Mouse (Mus musculus) gastrocnemius, postnatal 10 days (tissue): Measurements from ENCODE around the gene Igf1r. TPM values are rescaled to one million over a fixed set of nuclear protein-coding genes. Genes with fewer than 3 reads are reported as not detected.
A peak's percentile ranks its signal among the peaks of the same experiment; 100 is the strongest.

ENCODE experiments used
- DNase-seq: peaks from one replicate; pipeline ENCODE4 v3.0.0; 2021; ENCODE audit warnings: mixed read lengths
- total RNA-seq, 2 experiments: library from RNA; stranded (reverse); gene quantifications; 2 replicates each; pipeline ENCODE4 v1.2.3; 2021

Igf1r gene
- total RNA-seq, 2 experiments from 2014 or later, result 16.6 to 24.7 TPM

- no peak for DNase-seq
These were observed 275.9 kb downstream of the Igf1r start for GRCm38 (mm10) chr7:68228491-68228890.

DNA sequence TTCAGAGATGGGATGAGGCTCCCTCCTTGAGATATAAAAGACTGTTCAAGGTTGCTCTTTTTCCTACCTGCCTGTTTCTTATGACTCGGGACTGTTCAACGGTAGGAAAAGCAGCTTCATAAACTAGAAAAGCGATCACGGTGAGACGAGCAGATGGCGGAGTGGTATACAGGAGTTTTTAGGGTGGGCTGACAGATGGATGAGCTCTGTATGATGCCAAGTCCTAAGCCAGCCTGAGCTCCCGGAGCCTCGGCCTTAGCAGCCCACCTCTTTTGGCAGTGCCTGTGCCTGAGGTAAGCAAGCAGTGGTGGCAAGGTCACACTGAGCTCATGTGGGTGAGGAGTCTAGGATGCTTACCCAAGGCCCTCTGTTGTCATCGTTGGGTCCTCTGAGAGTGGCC is 278.2 kb downstream of the Igf1r start:
- DNase-seq, result no peak

DNA sequence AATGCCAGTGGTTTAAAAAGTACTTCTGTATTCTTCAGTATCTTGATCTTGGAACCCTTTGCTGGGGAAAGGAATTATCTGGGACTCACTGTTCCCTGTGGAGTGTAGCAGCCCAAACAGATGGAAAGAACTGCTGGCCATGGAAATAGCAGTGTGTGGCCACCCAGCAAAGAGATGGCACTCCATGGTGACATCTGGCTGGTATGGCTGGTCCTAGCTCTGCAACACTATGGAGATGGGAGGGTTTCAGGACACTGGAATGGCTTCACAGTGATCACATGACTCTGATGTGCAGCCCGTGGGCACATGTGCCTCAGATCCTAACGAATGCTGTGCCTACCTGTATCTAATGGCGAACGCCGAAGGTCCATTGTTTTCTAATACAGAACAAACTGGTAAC is 279.9 kb downstream of the Igf1r start:
- no peak for DNase-seq

GRCm38 (mm10) chr7:68233619-68234223 is 281.1 kb downstream of the Igf1r start:
- peak; percentile 47 for DNase-seq

- DNase-seq, result peak; percentile 31
These were observed 284.2 kb downstream of the Igf1r start for GRCm38 (mm10) chr7:68236817-68237216.

DNA sequence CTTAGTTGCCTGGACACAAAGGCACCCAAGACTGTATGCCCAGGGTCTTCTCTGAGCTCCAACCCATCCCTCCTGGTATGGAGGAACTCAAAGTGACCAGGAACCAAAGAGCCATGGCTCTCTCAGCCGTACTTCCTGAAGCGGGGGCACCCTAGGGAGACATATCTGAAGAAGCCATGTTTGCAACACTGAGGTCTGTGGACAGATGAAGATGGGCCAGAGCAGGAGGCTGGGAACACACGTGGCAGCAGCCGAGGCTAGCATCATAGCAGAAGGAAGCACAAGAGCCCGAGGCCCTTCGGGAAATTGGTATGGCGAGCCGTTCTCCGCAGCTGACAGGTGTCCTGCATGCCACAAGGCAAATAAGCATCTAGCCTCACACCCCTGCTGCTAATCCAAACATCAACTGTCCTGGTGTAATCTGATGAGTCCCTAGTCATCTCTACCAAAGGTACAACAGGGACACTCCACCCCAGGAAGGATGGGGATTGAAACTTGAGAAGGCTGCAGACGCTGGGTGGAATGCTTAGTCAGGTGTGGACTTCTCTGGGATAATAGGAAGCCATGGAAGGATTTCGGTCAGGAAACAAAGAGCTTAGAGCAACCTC is 286.7 kb downstream of the Igf1r start:
- DNase-seq, result no peak

DNA sequence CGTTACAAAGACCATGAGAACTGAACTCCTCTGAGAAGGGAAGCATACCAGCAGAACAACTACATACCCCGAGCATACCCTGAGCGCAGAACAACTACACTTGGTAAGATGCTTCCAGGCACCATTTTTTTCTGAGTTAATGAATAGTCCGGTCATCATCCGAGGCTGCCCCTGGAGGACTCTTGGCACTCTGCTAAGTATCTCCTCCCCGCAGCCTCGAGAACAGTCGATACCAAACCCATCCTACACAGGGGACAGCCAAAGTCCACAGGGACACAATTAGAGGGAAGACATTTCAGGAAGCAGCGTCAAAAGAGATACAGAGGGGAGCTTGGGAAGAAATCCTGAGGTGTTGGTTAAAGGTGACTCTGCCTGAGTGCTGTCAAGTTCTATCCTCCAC is 288.6 kb downstream of the Igf1r start:
- DNase-seq, result no peak

DNA sequence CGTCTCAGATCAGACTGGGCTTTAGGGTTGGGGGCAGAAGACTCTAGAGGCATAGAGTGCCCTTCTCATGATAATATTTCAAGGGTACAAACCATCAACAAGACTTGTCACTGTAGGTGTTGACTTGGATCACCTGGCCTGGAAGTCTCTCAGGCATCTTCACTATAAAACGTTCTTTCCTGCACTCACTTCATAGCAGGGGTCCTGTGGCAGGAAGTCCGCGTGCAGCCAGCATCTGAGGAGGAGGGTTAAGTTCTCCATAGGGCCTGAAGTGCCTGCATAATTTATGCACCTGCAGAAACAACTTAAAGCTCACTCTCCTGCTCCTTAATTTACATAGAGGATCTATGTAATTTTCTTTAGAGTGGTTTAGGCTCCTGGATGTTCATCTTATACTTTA is 293.1 kb downstream of the Igf1r start:
- DNase-seq, result no peak

DNA sequence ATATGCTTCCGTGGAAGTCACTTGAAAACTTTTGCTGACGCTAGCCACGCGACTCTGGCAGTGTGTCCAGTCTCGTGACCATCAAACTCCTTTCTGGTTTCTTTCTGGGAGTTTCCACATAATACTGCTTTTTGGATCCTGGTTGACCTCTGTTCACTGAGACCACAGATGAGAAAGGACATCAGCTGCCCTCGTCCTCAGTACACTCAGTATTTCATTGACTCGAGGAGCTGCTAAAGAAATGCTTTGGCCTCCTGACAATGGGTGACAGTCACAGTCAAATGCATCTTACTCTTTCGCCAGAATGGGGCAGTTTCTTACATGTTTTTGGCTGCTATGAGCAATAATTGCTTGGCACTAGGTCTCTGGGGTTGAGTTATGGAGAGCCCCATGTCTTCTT is 293.6 kb downstream of the Igf1r start:
- DNase-seq, result no peak

GRCm38 (mm10) chr7:68250411-68250810 is 297.8 kb downstream of the Igf1r start:
- DNase-seq, result no peak

- no peak for DNase-seq
These were observed 298.3 kb downstream of the Igf1r start for GRCm38 (mm10) chr7:68250902-68251301.

- no peak for DNase-seq
These were observed 305.1 kb downstream of the Igf1r start for GRCm38 (mm10) chr7:68257767-68258166.

- DNase-seq, result no peak
These were observed 305.9 kb downstream of the Igf1r start for GRCm38 (mm10) chr7:68258326-68259150.

GRCm38 (mm10) chr7:68259523-68260081 is 307.0 kb downstream of the Igf1r start:
- DNase-seq, result no peak

- no peak for DNase-seq
These were observed 310.1 kb downstream of the Igf1r start for GRCm38 (mm10) chr7:68262612-68263200.

DNA sequence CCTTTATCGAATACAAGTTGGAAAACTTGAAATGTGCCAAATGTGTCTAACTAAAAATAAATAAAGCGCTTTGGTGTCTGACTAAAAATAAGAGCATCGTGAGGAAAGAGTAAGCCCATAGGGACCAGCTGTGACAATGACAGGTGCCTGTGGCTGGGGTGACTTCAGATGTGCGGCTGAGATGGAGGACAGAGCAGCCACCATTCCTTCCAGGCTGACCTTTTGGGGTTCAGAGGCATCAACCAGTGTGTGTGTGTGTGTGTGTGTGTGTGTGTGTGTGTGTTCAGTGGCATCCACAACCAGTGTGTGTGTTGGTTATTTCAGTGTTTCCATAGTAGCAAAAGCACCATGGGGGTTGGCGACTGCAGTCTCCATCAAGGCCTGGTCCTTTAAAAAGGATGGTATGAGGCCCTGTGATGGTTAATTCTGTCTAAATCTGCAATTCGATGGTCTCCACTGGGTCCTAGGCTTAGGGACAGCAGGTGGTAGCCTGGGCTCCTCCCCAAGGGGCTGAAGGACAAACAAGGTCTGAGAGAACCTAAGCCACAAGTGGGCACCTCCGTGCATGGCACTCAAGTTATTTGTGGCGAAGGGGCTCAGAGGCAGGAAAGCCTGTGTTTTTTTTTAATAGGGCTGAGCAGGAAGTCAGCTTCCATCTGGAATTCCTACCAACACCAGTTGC is 310.9 kb downstream of the Igf1r start:
- no peak for DNase-seq

- DNase-seq, result peak; percentile 56
These were observed 311.4 kb downstream of the Igf1r start, which contains the start of gene Pgpep1l for GRCm38 (mm10) chr7:68264028-68264453. Pgpep1l (minus strand) TSS chr7:68264233.

- no peak for DNase-seq
These were observed 311.9 kb downstream of the Igf1r start for GRCm38 (mm10) chr7:68264531-68264930.

DNA sequence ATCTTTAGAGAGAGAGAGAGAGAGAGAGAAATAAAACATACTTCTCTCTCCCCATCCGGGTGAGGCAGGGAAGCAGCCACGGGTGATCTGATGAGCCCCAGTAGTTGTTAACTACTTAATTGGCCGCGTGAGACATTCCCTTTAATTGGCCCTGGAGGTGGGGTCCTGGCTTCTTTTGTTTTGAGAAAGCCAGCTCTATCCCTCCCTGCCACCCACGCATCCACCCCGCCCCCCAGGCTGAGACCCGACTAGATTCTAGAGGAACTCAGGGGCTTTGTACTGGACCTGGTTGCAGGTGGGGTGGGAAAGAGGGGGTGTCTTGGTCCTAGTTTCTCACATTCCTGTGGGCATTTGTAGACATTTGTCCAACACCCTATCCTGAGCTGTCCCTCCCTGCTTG is 312.8 kb downstream of the Igf1r start:
- DNase-seq, result no peak

DNA sequence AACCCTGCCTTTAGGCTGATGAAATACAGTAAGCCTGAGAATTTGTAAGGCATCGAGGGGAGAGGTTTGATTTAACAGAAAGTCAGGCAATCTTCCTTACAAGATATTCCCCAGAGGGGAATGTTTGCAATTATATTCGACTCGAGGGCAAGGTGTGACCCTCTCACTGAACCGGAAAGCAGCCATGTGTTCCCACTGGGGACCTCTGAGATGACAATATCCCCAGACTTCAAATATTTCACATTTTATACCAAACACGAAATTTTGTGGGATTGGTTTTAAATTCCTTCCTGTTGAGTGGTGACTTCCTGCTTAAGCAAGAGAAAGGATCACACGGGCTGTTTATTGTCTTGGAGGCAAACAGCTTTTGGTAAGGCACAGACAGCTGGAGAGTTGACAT is 314.1 kb downstream of the Igf1r start:
- no peak for DNase-seq

DNA sequence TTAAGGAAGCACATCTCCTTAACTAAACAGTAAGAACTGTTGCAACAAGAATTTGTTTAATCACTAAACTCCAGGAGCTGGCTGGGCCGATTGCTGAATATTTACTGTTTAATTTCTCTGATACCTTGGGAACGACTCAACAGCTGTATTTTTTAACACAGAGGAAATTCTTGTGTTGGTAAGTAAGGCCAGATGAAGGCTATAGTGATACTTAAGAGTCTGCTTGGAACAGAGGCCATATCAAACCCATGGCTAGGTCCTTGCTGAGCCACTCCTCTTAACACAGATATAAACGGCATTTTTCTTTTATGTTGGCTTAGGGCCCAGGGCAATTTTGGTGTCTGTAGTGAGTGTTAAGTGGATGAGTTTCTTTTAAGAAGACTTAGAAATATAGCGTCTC is 317.9 kb downstream of the Igf1r start:
- DNase-seq, result no peak

GRCm38 (mm10) chr7:68271816-68272215 is 319.2 kb downstream of the Igf1r start:
- no peak for DNase-seq
